In the genomic region with DNA sequence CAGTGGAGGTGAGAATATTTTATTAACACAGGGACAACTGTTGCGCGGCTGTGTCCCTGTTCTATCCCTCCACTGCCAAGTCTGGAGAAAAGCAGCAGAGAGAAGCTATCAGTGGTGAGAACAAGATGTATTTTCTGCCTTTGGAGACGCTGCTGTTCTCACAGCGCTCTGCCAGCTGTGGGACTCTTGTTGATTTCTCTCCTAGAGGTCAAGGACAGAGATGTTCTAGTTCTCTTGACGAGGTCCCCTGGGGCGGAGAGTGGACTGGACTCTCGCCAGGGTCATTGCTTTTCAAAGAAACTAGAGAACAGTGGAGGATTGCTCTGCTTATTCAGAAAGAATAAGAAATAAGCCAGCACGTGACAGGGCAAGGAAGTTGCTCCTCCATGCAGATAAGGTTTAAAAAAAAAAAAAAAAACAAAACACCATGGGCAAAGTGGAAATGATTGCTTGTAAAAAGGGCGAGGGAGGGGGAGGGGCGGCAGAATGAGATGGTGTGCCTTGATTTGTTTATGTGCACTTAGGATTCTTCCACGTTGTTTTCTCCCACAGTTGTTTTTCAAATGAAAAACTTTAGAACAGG, we compare ENCODE assay signal across 7 mouse cellular contexts. TPM values are rescaled to one million over a fixed set of nuclear protein-coding genes. Genes with fewer than 3 reads are reported as not detected.
DNase-seq lines count a peak whose midpoint lies in the region; TF ChIP-seq lines count a peak whose summit lies in the region.

No protein-coding gene starts in this region.

- intact Hi-C loops in gastrocnemius, adult 2 months (cut with DNase I): no loop called here

- H3K4me3 ChIP-seq in gastrocnemius, adult 2 months: peak overlapping the region; percentile 49
- no peak overlapping the region for H3K4me3 ChIP-seq in lung, adult 2 months (replicated peaks; ENCODE audit: extremely low read depth, low read depth, low read length)

- no peak for TF ChIP-seq POLR2A in lung, adult 2 months (IDR thresholded peaks at IDR 0.05; ENCODE audit: borderline replicate concordance, extremely low read depth, low read depth, low read length)

- 19% methylated on average over 11 of the region's 11 CpGs for WGBS in lung, adult 2 months

- peak; percentile 88 for DNase-seq in ovary, adult 18-20 months (ENCODE audit: low spot score)
- DNase-seq in ovary, postnatal 10 days (ENCODE audit: low spot score): no peak
- DNase-seq in gastrocnemius, adult 2 months: peak; percentile 87
- peak; percentile 75 for DNase-seq in heart, postnatal 4 days
- peak; percentile 37 for DNase-seq in lung, adult 2 months
- no peak for DNase-seq in natural killer cell, adult 2 months (ENCODE audit: low spot score in 2 of 2)
- no peak for DNase-seq in thymus, postnatal 10 days (ENCODE audit: low spot score in 2 of 2)

- H3K4me1 ChIP-seq in lung, adult 2 months (ENCODE audit: control insufficient read depth, insufficient read depth, low read length): no peaks in the 10 kb centered on the region

- TF ChIP-seq CTCF in gastrocnemius, adult 2 months (IDR thresholded peaks at IDR 0.05): no peak
- no peak for TF ChIP-seq CTCF in lung, adult 2 months (IDR thresholded peaks at IDR 0.05; ENCODE audit: insufficient read depth, low read length)

- peak overlapping the region; percentile 81 for H3K27ac ChIP-seq in gastrocnemius, adult 2 months

RNA-seq across cellular contexts. Expression of gene Ppp2r3a, which starts 10.5 kb away (rescaled TPM):
- total RNA-seq in gastrocnemius, adult 2 months (2021): 100 to 1,000 TPM; 162 to 209 TPM
- 100 to 1,000 TPM; 179 to 189 TPM for total RNA-seq in heart, postnatal 4 days (2021)
- 2.8 and 6.7 TPM in 2 replicates for polyA plus RNA-seq in lung, adult 2 months (2012; rRNA removed)

Comparison
In these comparisons a context has a peak if more than half of its experiments do, and no peak if none do; other contexts are left out.
1. DNase-seq: peak in ovary, adult 18-20 months (single experiment), gastrocnemius, adult 2 months (single experiment), heart, postnatal 4 days (single experiment) and lung, adult 2 months (single experiment); none in ovary, postnatal 10 days (single experiment), natural killer cell, adult 2 months (0 of 2) and thymus, postnatal 10 days (0 of 2).